Mouse (Mus musculus) kidney, adult 9 months (tissue): ENCODE data around the gene Olfr70.

ENCODE experiments used
- DNase-seq: peaks from one replicate; pipeline ENCODE4 v3.0.0; 2022

Olfr70 gene

DNA sequence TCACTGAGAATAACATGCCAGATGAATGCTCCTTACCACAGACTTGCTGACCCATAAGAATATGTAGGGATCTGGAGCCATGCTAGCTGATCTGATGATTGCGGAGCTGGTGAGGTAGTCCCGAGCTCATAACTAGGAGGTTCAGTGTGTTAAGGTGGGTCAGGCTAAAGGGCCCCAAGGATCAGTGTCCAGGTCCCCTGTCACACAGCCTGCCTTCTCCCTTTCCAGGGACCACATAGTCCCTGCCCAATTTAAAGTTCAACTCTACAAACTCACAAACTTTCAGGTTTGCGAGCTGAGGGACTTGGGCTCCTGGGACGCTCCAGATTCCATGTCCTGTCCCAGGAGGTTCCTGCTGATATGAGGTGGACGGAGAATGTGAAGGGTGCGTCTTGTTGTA is at the start of gene Olfr70:
TSS of gene Olfr70 (minus strand) at position 101 of the 400 bp plus-strand sequence.
- DNase-seq: no peak

DNA sequence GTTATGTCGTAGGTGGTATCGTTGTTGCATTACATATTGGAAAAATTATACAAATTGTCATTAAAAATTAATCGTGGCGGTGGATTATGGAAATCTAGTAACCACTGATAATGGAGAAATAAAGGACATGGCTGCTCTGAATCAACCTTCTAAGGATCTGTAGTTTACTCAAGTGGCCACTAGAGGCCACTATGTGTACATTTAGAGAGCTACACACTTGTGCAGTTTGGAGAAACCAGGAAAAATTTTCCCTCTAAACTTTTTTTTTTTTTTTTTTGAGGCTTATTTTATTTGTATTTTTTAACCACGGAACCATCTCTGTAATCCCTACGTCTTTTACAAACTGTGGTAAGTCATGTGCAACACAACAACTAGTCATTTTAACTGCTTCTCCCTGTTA is 44.6 kb upstream of the Olfr70 start:
- DNase-seq: no peak

DNA sequence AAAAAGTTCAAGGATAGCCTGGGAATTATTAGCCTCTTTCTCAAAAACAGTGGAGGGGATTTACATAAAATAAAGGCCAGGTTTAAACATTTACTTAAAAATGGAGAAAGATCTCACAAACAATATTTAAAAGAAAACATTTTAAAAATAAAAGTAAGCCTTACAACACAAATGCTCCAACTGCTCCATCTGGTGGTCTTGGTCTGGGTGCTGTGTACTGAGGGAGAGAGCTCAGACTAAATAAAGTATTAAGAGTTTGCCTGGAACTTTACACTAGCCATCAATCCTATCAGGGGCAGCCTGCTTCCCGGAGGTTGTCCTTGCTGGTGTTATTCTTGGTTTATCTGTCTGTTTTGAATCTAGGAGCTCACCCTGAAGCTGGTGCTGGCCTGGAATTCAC is 42.5 kb upstream of the Olfr70 start:
- DNase-seq: no peak

DNA sequence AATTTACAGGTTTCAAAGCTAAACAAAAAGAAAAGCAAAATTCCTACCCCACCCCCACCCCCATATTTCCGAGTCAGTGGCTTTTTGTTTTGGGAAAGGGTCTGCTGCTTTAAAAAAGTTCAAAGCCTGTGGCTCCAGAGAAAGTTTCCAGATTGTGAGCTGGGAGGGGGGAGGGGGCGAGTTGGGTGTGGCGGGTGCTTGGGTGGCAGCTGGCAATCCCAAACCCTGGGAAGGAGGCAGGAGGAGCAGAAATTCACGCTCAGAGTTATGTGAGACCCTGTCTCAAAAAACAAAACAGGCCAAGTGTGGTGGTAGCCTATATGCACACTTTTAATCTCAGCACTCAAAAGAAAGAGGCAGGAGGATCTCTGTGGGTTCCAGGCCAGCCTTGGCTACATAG is 42.0 kb upstream of the Olfr70 start:
- DNase-seq: no peak

DNA sequence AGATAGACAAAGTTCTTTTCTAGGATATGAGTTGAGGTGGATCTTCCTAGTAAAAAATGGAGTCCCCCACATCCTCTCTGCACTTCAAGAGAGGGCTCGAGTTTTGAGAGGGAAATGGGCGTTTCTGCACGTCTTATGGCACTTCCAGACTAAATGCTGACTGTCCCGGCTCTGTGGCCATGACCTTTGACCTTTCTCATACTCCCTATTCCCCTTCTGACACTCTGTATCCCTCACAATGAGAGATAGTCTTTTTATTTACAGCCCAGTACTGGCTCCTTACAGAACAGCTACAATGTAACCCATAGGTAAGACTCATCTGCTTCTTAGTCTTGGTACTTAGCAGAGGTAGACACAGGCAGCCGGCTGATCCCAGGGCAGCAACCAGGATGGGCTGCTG is 40.9 kb upstream of the Olfr70 start:
- DNase-seq: no peak

DNA sequence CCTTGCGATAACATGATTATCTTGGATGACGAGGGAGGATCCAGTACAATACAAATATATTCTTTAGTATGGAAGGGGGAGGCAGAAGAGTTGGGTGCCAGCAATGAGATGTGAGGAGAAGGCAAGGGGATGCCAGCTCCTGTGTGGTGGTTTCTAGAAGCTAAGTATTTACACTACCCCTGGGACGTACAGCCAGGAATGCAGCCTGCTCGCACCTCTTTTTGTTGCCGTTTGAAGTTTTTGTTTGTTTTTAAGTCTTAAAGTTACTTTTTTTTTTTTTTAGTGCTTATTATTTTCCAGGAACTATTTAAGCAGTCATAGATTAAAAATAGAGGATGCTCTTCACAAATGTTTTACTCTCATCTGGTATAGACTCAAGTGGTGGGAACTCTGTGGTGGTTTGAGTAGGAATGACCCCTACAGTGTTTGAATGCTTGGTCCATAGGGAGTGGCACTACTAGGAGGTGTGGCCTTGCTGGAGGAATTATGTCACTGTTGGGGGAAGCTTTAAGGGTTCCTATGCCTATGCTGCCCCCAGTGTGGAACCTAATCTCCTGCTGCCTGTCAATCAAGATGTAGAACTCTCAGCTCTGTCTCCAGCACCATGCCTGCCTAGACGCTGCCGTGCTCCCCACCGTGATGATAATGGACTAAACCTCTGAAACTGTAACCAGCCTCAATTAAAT is 38.5 kb upstream of the Olfr70 start:
- no peak for DNase-seq

DNA sequence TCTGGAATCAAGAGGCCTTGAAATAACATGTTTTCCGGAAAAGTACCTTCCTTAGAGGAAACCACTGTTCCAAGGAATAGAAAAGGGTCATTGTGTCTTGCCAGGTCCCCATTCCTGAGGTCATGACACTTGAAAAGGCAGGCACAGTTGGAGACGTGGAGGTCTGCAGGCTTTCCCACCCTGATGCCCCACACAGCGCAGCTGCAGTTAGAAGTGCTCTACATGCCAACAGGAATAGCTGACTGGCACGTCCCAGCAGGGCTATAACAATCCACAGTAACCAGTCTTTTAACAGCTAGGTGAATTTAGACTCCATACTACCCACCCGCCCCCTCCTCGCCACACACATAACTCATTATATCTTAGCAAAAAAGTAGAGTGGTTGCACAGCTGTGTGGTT is 36.5 kb upstream of the Olfr70 start:
- DNase-seq: peak; percentile 31

DNA sequence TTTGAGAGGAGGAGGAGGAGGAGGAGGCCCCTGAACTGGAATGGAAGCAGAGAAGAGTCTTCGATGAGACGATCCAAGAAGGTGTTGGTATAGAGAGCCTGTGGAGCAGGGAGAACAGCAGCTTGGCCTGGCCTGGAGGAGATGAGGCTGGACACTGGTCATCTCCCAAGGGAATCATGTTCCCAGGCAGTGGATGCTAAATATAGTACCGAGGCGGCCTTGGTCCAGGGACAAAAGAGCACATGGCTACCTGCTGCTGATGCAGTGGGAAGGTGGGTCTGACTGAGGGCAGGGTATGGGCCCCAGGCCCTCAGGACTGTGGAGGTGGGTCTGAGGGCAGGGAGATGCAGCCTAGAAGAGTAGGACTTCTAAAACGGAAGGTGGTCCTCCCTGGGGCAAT is 32.6 kb upstream of the Olfr70 start:
- DNase-seq: no peak

DNA sequence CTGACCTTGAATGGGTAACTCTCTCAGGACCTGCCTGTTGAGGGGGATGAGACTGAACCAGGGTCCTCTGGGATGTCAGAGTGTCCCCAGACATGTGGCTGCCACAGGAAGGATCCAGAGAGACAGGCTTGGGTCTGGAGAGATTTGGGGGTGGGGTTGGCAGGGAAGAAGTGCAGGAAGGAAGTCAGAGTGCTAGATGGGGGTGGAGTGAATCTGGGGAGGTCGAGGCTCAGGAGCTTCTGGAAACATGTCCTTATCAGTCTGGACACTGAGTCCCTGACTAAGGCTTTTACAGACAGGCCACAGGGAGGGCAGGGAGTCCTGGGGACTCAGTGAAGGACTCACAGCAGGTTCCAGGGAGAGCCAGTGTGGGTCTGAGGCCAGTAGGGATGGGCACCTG is 31.6 kb upstream of the Olfr70 start:
- no peak for DNase-seq

DNA sequence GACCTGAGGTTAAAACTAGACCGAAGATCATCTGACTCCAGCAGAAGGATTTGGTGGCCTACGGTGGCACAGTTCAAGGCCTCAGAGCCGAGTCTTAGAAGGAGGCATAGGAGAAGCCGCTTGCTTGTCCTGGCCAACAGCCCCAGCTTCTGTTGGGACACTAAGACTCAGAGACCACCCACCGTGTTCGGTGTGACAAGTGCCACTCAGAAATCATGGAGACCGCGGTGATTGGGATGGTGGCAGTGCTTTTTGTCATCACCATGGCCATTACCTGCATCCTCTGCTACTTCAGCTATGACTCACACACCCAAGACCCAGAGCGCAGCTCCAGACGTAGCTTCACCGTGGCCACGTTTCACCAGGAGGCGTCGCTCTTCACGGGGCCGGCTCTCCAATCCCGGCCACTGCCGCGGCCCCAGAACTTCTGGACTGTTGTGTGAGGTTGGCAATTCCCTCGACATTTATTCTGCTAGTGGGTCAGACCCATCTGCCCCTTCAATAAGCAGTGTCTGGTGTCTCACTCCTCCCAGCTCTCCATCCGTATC is 30.2 kb upstream of the Olfr70 start:
- no peak for DNase-seq

DNA sequence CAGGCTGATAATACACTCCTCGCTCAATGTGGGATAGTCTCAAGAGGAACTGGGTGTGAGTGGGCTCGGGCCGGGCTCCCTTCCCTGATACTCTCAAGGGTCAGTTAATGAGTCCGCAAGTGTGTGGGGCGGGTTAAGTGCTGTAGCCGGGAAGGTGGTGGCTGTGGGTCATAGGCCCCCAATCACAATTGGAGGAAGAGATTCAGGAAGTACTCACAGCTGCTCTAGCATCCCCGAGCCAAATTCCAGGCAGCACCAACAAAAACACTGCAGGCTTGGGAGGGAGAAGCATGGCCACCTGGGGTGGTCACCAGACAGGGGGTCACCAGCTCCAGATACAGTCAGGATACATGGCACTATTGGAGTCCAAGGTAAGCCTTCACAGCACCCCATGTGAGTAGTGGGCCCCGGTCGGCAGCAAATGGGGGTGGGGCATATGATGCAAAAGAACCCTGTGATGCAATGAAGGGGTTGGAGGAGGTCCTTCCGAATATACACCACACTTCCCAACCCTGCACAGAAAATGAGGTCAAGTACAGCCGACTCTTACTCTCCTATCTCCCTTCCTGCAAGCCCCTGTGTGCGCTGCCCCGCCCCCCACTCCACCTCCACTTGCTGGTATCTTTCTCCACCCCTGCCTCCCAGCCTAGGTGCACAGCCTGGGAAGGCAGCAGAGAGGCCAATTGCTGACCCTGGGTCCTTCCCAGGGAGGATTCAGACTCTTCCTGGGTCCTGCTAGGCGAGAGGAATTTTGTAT is 29.4 kb upstream of the Olfr70 start, which contains the start of gene Spaar:
TSS of gene Spaar (plus strand) at position 241 of the 757 bp plus-strand sequence.
- DNase-seq: peak; percentile 71

DNA sequence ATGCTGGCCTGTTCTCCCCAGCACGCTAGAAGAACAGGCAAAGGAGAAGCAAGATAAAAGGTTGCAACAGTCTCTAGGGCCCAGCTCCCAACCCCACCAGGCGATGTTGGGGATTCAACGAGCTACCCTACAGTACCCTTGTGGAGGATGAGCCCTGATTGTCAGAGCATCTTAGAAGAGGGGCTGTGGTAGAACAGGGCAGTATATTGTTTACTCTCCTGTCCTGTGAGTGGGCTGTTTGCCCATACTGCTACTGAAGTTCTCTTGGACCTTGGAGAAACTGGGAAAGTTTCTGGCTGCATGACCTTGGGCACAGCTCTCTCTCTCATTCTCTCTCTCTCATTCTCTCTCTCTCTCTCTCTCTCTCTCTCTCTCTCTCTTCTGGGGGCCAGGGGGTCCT is 28.5 kb upstream of the Olfr70 start:
- DNase-seq: no peak

DNA sequence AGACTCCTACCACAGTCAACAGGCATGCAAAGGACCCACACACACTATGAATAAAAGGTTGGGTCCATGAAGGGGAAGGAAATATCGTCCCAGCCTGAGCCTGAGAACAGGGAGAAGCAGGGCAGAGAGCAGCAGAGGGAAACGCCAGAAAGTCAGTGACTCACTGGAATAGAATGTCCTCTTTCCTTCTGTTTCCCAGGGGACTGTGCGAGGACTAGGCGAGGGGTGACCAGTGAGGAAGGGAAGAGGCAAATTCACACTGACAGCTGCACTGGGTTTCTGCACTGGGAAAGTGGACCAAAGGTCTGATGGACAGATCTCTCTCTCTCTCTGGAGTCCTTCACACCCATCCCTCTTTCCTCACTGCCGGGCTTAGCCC is 28.0 kb upstream of the Olfr70 start:
- peak; percentile 77 for DNase-seq

DNA sequence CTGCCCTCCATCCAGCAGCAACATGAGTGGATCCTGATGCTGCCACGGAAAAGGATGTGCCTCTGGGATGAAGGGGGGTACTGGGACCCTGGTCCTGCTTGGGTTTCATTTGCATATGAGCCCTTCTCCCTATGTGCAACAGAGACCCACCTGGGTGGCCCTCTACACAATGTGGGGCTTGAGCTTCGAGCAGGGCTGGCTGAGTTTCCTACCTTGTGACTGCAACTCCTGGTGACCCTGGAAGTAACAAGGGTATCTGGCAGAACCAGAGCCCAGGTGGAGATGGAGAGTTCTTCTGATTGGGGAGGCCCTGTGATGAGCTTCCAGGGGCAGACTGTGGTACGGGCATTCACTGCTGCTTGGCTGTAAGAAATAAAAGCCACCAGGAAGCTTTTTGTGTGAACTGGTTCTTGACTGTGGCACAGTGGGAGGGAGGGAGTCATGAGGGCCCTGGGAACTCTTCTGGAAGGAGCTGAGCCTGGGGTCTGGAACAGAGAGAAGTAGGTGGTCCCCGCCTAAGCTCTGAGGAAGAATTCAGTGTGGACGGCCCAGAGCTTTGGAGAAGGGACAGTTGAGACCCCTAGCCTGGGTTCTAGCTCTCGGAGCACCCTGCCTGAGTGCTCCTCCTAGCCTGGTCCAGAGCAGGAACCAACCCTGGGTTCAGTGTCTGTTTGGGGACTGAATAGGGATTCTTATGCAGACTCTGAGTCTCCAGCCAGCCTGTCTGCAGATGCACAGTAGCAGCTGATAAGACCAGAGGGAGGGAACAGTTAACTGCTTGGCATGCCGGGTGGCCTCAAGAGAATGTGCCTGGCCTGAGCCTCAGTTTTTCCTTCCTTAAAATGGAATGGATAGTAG is 27.3 kb upstream of the Olfr70 start:
- DNase-seq: no peak

DNA sequence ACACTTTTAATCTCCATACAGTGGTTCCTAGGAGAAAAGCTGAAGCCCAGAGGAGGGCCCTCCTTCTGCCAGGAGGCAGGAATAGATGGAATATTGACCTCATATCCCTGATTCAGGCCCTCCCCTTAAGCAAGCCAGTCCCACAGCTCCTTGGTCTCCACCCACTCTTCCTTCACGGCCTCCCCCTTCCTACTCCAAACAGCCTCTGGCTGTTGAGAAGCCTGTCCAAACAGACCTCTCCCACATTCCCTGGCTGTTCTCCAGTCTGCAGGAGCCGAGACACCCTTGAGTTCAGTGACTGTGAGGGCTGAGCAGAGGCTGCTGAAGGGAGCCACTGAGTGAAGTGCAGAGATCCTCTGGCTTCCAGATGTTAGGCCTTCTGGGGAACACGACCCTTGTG is 26.4 kb upstream of the Olfr70 start, which contains the start of gene Hrct1:
TSS of gene Hrct1 (plus strand) at position 194 of the 400 bp plus-strand sequence.
- DNase-seq: peak; percentile 83

DNA sequence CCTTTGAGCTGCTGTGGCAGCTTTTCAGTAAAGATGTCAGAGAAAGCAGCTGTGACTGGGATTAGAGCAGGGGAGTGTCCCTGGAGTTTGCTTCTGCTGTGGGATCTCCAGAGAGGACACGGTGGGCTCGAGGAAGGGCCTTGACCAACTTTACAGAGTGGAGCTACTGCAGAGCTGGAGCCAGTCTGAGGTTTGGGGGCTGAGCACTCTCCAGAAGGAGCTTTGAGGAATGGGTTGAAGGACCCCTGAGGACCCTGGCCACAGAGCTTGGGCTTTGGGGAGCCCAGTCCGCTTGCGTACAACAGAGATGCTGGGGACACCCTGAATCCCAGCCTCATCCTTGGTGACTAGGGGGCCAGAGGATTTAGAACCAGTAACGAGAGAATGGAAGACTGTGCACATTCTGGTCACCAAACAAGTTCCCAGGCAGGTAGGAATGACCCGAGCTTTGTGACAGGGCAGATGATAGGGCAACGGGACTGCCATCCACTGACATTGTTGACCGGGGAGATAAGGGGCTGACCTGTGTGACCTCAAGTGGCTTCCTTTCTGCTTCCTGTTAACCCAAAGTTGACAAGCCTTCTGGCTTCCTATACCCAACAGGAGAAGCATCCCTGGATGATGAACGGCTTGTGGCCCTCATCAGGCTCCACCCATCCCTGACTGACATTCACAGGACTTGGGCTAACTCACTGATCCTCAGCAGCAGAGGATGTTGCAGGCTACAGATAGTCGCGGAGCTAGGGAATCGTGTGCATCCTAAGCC is 25.8 kb upstream of the Olfr70 start:
- peak; percentile 52 for DNase-seq

DNA sequence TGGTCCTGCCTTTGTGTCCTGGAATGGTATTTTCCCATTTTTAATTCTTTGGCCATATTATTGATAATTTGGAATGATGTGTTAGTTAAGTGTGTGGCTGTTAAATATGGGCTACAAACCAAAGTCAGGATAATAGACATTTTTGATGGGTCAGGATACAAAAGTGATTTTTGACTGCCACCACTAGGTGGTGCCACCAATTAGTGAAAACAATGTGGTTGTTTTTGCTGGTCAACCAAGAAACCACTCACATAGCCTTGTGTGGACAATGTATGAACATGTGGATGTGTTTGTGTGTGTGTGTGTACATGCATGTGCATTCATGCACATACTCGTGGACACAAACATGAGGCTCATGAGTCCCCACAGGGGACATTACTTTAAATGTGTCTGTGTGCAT is 24.2 kb upstream of the Olfr70 start:
- DNase-seq: peak; percentile 49

DNA sequence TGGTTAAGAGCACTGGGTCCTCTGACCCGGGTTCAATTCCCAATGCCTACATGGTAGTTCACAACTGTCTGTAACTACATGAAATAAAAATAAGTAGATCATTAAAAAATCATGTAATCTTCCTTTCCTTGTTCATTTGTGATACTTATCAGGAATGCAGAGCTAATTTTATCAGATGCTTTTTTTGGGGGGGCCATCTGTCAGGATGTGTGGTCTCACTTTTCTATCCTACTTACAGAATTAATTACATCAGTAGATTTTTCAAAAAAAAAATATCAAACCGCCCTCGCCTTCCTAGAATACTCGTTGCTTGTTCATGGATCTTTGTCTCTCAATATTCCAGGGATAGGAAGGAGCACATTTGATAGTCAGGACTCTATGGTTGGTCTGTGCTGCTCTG is 21.6 kb upstream of the Olfr70 start:
- DNase-seq: no peak

DNA sequence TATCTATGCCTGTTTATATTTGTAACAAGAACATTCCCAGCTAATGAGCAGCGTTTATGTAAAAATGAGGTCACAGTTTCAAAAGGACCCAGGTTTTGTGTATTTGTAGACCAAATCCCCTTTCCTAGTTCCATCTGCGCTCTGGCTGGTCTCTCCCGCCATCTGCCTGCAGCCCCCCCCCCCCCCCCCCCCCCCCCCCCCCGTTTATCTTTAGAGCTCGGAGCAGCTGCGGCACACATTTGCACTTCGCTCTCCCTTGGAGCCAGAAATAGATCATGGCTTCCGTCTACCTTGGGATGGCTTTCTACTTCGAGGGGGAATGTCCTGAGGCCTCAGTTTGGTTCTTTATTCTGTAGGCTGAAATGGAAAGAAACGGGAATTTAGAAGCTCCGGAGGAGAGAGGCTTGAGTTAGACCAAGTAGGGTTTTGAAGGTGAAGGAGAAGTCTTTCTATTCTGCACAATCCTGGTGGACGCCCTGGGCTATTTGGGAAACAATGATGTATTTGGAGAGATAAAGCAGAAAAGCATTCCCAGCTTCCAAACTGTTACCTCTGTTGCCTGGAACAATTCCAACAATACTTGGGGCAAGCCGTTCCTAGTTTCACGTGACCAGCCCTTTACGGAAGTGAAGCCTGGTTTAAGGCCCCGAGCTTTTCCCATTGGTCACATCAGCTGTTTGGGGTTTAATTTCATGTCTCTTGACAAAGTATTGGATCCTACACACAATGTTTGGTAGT is 20.1 kb upstream of the Olfr70 start:
- DNase-seq: no peak

DNA sequence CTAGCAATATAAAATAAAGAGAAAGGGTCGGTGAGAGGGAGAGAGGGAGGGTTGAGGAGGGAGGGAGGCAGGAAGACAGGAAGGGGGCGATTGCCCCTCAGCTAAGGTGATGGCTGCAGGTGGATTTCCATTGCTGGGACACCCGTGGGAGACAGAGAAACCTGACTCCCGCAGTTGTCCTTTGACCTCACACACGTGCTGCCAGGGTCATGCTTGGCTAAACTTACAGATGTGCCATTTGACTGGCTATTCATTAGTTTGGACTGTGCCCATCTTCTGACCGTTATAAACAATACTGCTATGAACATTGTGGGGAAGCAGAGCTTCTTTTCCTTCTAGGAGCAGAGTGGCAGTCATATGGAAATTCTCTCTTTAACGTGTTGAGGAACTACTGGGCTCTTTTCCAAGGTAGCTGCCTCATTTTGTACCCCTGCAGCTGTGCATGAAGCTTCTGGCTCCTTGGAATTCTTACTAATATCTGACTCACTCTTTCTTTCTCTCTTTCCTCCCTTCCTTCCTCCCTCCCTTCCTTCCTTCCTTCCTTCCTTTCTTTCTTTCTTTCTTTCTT is 13.1 kb upstream of the Olfr70 start:
- peak; percentile 86 for DNase-seq

DNA sequence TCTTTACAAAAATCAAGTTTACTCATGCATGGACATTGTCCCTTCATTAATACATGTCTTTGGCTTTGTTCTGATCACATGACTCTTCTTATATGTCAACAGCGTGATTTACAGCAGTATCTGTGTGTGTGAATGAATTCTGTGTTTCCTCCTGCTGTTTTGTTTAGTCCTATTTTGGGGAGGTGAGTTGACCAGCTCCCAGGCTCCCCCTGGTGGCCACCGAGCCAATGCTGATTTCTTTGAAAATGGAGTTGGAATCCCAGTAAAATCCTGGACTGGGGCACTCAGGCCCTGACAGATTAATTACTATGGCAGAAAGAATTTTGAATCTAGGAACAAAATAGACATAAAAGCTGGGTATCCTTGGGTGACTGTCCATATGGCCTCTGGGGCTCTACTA is 11.2 kb upstream of the Olfr70 start:
- peak; percentile 85 for DNase-seq
